Mouse (Mus musculus): ENCODE results near the gene Galr2.

The Galr2 gene

GRCm38 (mm10) chr11:116280751-116281663, at the start of gene Galr2:
Gene Galr2 (plus strand): TSS chr11:116280939.
- no peak for DNase-seq (ENCODE audit: extremely low read depth, insufficient read length, low spot score)

- DNase-seq (ENCODE audit: extremely low read depth, insufficient read length, low spot score), result no peak
Measured at GRCm38 (mm10) chr11:116232427-116232826, 48.3 kb upstream of the Galr2 start.

GRCm38 (mm10) chr11:116234901-116235300, 45.8 kb upstream of the Galr2 start:
- DNase-seq (ENCODE audit: extremely low read depth, insufficient read length, low spot score), result no peak

GRCm38 (mm10) chr11:116237742-116238395, 42.9 kb upstream of the Galr2 start, which contains the start of gene Evpl:
Gene Evpl (minus strand): TSS chr11:116238077.
- DNase-seq (ENCODE audit: extremely low read depth, insufficient read length, low spot score), result no peak

GRCm38 (mm10) chr11:116239797-116240196, 40.9 kb upstream of the Galr2 start:
- DNase-seq (ENCODE audit: extremely low read depth, insufficient read length, low spot score), result no peak

- no peak for DNase-seq (ENCODE audit: extremely low read depth, insufficient read length, low spot score)
Measured at GRCm38 (mm10) chr11:116241744-116242235, 38.9 kb upstream of the Galr2 start.

GRCm38 (mm10) chr11:116244580-116244979, 36.2 kb upstream of the Galr2 start:
- DNase-seq (ENCODE audit: extremely low read depth, insufficient read length, low spot score), result no peak

- no peak for DNase-seq (ENCODE audit: extremely low read depth, insufficient read length, low spot score)
Measured at GRCm38 (mm10) chr11:116245616-116246015, 35.1 kb upstream of the Galr2 start.

GRCm38 (mm10) chr11:116247502-116248222, 33.1 kb upstream of the Galr2 start:
- no peak for DNase-seq (ENCODE audit: extremely low read depth, insufficient read length, low spot score)

- no peak for DNase-seq (ENCODE audit: extremely low read depth, insufficient read length, low spot score)
Measured at GRCm38 (mm10) chr11:116250898-116251297, 29.8 kb upstream of the Galr2 start.

- no peak for DNase-seq (ENCODE audit: extremely low read depth, insufficient read length, low spot score)
Measured at GRCm38 (mm10) chr11:116253076-116253600, 27.6 kb upstream of the Galr2 start.

GRCm38 (mm10) chr11:116254627-116255026, 26.1 kb upstream of the Galr2 start:
- peak; percentile 81 for DNase-seq (ENCODE audit: extremely low read depth, insufficient read length, low spot score)

- DNase-seq (ENCODE audit: extremely low read depth, insufficient read length, low spot score), result peak; percentile 60
Measured at GRCm38 (mm10) chr11:116255090-116255981, 25.4 kb upstream of the Galr2 start.

GRCm38 (mm10) chr11:116255982-116256675, 24.6 kb upstream of the Galr2 start:
- DNase-seq (ENCODE audit: extremely low read depth, insufficient read length, low spot score), result peak; percentile 69

GRCm38 (mm10) chr11:116259461-116259860, 21.3 kb upstream of the Galr2 start:
- DNase-seq (ENCODE audit: extremely low read depth, insufficient read length, low spot score), result no peak

- DNase-seq (ENCODE audit: extremely low read depth, insufficient read length, low spot score), result no peak
Measured at GRCm38 (mm10) chr11:116260259-116260658, 20.5 kb upstream of the Galr2 start.

GRCm38 (mm10) chr11:116265352-116265751, 15.4 kb upstream of the Galr2 start:
- DNase-seq (ENCODE audit: extremely low read depth, insufficient read length, low spot score), result no peak

- DNase-seq (ENCODE audit: extremely low read depth, insufficient read length, low spot score), result no peak
Measured at GRCm38 (mm10) chr11:116265850-116266249, 14.9 kb upstream of the Galr2 start.

- no peak for DNase-seq (ENCODE audit: extremely low read depth, insufficient read length, low spot score)
Measured at GRCm38 (mm10) chr11:116267637-116268036, 13.1 kb upstream of the Galr2 start.
